Mouse (Mus musculus): ENCODE measurements around the gene Iqsec1.
A peak's percentile ranks its signal among the peaks of the same experiment; 100 is the strongest.

The Iqsec1 gene

DNA sequence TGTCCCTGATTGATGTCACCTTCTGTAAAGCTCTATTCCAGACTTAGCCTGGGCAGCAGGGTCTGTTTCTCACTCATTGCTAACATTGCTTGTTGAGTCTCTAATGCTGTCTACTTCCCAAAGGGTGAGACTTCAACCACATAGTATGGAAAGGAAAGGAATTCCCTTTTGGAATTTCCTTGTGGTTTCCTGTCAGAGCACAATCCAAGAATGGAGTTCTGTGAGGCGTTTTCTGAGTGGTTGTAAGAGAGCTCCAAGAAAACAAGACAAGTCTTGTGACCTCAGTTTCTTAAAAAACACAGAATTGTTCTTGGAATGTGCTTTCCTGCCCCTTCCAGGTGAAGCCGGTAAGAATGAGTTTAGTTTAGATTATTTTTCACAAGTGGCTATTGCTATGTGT lies 37.5 kb downstream of the Iqsec1 start:
- DNase-seq: no peak

DNA sequence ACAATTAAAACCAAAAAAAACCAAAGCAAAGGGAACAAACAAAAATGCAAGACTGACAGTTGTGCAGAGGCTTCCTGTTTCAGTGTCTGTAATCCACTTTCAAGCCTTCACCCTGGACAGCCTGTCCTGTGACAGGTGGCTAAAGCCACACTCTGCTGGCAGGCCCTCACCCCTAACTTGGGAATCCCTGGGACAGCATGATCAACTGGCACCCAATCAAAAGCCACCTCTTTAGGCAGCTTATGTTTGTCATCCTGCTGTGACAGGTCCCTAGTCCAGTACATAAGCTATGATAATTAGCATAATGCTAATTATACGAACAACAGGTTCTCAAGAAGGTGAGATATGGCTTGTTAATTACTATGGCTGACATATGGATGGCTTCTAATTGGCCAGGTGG lies 40.4 kb downstream of the Iqsec1 start:
- DNase-seq: peak in 1 of 2 experiments; percentile 18

DNA sequence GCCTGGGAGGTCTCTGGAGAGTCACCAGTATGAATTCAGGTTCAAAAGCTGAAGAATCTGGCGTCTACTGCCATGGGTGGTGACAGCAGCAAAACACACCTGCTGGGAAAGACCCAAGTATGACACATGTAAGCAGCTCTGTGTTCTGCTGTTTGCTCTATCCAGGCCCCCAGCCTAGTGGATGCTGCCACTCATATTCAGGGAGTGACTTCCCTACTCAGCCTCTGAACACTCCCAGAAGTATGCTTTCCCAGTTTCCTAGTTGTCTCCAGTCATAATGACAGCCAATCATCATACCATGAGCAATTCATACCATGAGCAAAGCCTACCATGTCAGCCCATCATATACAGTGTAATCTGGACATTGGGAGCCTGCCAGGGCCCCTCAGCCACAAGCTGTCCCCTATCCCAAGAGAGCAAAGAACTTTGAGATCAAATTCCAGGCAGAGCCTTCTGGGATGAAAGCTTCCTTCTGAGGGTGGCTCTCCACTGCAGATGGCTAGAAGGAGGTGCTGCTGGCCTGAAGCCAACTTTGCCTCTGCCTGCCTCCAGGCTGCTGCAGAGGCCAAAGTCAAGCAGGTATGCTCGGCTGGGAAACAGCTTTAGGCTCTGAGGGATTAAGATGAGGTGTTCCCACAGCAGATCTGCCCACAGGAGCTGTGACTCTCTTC lies 42.8 kb downstream of the Iqsec1 start:
- peak; percentile 25 to 42 for DNase-seq

DNA sequence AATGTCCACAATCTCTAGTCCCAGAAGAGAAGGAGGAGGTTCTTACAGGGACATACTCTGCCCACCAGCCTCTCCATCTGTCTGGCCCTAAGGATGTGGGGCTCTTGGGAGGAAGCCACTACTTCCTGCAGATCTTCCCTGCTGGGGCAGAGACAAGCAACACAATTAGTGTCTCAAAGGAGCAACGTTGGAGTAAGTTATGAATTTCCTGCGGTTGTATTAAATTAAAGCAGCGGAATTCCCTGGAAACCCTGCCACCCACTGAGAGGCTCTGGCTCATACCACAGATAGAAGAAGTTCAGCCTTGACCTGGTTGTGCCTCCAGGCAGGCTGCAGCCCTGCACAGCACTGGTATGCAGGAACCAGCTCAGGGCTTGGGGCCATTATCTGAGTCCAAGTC lies 47.2 kb downstream of the Iqsec1 start:
- no peak for DNase-seq

DNA sequence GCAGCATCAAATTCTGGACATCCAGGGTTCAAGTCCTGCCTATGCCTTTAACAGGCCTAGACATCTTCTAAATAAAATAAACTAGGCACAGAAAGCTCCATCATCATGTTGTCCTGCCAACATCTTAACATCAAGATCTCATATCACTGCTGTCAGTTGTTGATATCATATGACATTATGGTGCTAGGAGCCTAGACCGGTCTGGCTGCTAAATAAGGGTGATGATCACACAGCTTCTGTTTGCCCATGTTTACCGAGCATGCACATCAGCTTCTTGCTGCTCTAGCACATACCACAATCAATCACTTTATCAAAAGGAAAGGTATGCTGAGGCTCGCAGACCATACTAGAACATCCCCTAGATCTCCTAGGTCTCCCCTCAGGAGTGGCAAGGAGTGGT lies 54.8 kb downstream of the Iqsec1 start:
- no peak for DNase-seq

DNA sequence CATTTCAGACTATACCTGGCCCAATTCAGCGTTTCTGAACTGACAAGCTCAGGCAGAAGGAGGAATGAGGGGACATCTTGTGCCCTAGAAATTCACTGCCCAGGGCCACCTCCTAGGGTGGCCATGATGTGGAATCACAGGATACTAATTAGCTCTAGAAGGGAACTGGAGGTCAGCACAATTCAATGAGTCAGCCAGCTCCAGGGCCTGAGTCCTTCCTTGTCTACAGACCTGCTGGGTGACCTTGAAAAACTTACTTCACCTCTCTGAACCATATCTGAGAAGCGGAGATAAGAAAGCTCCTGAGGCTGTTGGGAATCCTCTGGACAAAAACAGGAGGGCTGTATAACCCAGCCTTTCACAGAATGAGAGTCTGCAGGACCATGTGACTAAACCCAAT lies 59.7 kb downstream of the Iqsec1 start:
- peak; percentile 23 to 29 for DNase-seq

DNA sequence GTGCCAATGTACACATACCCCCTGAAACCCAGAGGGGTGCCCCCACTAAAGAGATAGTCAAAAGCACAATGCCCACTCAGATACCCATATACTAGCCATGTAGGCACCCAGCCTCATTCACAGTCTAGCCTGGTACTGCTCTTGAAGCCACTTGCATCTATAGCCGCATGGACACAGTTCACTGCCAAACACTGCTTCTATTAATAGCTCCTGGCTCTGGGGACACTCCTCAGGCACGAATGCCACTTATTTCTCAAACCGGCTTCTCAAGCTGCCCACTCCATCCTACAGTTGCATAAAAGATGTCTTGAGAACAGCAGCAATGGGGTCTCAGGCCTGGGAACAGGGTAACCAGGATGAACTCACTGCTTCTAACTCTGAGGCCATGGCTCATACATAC lies 63.0 kb downstream of the Iqsec1 start:
- DNase-seq: peak in 1 of 2 experiments; percentile 21

DNA sequence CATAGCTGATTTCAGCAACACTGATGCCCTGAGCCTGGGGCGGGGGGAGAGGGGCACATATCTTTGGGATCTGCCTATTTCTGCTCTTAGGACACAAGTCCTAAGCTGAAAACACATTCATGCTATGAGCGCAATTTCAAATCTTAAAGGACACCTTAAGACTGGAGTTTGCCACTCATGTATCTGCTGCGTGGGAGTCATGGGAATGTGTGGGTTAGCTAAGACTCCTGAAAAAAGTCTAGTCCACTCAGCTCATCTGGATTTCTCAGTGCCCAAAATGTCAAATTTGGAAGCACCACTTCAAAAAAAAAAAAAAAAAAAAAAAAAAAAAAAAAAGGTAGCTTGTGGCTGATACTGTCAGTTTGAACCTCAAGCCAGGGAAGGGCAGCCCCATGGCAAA lies 63.7 kb downstream of the Iqsec1 start:
- no peak for DNase-seq

DNA sequence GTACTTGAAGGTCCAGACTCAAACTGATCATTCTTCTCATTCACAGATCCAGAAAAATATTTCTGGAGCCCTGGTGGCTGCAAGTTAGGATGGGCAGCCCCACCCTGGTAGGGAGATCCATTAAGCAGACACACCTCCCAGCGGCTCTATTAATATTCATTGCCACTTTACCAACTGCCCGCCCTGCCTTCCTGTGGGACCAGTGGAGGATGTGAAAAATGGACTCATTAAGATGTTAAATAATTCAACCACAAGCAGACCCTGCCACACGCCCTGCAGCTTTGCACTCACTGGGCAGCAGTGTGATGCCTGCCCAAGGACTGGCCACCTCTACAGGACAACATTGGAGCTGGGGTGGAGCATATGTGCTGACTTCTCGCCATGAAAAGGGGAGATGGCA lies 64.1 kb downstream of the Iqsec1 start:
- no peak for DNase-seq

DNA sequence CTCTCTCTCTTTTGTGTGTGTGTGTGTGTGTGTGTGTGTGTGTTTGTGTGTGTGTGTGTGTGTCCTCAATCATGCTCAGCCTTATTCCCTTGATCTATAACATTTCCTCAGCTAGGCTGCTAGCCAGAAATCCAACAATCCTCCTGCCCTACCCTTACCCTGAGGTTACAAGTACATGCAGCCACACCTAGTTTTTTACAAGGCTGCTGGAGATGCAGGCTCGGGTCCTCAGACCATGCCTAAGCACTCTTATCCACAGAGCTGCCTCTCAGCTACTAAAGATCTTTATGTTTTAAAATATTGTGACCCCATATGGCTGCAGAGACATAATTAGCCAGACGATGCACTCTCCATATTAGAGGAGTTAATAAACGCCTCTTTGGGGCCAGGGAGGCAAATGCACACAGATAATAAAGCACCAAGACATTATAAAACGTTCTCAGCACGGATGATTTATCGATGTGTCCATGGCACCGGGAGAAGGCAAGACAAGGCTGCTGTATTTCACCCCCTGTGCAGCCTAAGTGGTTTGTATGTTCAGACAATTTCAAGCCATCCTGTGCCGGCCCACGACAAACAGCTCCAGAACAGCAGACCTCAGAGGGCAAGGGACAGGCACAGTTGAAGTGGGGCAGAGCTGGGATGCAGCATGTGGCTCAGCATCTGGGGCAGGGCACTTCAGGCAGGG lies 67.1 kb downstream of the Iqsec1 start:
- no peak for DNase-seq

DNA sequence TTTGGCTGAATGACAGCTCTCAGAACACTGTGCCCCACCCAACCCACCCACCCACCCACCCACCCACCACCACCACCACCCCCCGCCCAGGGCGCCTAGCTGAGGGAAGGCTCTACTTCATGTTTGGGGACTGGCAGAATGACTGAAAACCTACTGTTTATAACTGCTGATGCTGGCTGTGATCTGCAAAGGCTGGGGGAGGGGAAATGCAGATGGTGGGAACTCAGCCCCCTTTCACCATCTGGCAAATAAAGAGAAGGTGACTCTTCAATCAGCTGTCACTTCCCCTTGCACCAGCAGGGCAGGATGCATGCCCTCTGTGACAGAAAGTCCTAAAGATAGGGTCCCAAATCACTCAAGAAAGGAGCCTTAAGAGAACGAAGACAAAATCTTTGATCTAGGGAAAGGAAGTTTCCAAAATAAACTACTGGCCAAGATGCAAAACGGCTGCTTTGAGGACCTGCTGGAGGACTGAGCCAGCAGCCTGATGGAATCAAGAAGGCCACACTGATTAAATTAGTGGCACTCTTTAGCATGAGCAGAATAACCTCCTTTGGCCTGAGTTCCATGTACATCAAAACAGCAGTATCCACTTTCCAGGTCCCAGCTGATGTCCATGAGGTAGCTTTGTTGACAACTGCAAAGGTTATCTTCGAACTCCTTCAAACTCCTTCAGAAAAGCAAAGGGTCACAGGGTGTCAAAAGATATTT lies 67.8 kb downstream of the Iqsec1 start:
- DNase-seq: no peak

DNA sequence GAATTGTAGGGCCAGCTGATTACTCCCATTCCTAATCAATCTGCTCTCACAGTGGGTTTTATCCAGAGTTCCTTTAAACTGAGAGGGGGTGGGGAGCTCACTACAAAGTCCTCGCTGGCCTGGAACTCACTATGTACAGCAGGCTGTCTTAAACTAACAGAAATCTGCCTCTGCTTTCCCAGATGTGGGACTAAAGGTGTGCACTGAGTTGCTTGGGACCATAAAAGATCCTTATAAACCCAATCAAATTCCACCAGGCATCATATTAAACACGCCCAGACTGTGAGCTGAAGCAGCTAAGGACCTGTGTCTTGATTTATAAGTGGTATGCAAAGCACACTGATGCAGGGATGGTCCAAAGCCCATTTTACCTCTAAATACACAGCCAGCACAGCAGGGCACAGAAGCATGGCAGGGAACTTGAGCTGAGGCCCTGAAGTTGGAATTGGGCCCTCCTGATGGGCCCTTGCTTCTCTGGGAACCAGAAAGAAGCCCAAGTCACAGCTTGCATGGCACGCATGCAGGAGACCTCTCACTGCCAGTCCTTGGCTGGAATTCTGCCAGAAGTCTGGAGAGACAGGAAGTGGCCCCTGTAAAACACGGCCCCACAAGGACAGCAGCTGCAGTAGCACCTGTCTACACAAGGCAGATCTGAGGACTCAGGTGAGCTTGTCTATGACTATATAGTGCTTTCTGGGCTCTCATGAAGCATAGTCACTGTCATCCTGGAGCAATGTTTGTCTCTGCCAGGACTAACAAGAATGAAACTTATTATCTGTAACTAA lies 68.7 kb downstream of the Iqsec1 start:
- no peak for DNase-seq

DNA sequence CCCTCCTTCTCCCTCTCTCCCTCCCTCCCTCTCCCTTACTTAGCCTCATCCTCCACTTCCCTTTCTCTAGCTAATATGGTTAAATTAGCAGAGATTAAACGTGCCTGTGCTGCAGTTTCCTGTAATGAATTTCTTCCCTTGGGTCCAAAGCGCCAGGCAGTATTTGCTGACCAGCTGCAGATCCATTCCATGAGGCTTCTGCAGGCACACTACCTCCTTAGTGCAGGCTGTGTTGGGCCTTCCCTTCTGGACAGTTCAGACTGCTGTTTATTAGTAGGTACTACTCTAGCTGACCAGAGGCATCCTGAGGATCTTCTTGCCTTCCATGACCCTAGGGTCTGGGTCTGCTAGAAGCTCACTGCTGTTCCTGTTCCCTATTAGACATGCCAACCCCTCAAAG lies 72.9 kb downstream of the Iqsec1 start:
- no peak for DNase-seq

DNA sequence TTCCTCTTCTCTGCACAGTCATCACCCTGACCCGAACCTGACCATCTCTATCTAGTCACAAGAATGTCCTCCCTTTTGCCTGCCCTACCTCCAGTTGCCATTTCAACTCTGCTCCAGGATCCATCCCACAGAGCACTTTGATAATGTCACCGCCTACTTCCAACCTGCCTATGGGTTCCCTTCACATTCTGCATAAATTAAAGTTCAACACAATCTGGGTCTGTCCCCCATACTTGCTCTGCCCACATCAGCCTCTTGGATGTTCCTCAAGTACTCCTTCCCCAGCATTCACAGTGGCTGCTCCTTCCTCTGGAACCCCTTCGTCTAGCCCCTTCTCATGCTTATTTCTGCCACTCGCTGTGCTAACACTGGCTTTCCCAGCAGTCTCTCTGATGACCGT lies 74.7 kb downstream of the Iqsec1 start:
- no peak for DNase-seq

DNA sequence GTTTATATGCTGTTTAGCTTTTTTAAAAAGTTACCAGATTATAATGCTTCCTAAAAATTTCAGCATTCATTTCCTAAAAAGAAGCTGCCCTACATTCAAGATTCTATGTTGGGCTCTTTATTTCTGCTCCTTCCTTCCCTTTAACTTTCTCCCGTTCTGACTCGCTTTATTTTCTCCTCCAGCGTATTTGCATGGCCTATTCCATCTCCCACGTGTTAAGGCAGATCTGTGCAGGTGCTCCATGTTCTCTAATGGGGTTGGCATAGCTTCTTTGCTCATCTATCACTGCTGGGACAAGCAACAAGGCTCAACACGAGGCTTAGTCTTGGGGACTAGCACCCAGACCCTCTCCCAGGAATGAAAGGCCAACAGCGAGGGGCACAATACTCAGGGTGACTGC lies 75.7 kb downstream of the Iqsec1 start:
- DNase-seq: no peak

DNA sequence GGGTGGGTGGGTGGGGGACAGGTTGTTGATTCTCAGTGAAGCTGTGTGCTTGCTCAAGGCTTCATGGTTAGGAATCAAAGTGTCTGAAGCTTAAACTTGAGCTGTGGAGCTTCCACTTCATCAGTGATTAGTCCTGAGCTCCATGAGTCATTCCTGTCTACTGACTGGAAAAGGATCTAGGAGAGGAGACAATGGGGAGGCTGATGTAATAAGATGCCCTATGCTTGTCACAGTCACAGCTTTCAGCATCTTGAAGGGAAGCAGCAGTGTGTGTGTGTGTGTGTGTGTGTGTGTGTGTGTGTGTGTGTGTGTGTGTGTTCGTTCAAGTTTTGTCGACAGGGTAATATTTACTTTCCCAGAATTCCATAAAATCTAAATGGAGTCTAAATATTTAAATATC lies 84.3 kb downstream of the Iqsec1 start:
- DNase-seq: no peak

DNA sequence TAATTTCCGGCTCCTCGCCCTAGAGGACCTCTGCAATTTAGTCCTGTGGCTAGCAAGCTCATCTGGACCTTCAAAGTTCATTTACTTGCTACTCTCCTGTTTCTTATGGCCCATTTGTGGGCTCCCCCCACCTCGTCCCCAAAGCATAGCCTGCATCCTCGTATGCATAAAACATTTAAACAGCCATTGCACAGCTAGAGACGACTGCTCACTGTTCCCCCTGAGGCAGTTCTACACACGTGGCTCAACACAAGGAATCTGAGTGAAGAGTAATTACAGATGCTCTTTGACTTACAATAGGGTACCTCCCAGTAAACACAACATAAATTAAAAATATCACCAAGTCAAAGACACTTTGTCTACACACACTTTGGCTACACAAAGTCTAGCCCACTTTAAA lies 88.2 kb downstream of the Iqsec1 start:
- DNase-seq: no peak

DNA sequence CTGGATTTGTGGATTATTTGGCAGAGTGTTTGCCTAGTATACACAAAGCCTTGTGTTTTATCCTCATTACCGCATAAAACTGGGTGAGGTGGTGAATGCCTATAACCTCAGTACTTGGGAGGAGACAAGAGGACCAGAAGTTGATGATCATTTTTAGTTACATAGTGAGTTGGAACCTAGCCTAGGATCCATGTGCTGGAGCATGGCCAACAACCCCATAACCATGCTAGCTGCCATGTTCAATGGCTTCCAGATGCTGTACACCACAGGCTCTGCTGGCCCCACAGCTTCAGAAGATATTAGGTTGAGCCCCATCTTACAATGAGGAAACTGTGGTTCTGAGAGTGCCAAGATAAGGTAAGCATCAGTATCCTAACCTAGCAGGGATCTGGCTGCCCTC lies 89.2 kb downstream of the Iqsec1 start:
- no peak for DNase-seq

DNA sequence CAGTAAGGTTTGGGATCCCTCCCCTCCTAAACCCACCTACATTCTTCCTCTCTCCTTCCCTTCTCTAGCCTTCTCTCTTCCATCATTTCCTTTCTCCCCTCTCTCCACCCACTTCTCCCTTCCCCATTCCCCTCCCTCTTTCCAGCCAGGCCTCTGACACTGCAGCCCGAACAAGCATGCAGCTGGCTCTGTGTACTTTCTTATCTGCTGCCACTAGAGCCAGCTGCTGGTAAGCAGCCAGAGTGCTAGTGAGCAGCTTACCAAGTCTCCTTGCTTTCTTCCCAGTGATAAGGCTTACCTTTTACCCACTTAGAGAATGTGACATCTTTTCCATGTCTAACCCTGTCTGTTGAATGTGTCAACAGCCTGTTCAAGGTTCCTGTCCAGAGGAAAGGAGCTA lies 90.4 kb downstream of the Iqsec1 start:
- DNase-seq: no peak

DNA sequence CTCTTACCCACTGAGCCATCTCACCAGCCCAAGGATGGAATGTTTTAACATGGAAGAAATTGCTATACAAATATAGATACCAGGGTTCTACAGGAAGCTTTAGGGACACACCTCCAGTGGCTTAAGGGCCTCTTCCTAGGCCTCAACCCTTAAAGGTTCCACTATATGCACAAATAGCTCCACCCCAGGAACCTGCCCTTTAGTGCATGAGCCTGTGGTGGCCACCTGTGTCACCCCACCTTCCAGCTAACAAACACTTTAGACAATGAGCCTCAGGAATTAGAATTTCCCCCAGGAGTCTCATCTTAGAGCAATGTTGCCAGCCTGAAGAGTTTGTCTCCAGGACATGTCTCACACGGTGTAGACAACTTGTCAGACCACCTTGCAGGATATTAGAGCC lies 96.1 kb downstream of the Iqsec1 start:
- no peak for DNase-seq

DNA sequence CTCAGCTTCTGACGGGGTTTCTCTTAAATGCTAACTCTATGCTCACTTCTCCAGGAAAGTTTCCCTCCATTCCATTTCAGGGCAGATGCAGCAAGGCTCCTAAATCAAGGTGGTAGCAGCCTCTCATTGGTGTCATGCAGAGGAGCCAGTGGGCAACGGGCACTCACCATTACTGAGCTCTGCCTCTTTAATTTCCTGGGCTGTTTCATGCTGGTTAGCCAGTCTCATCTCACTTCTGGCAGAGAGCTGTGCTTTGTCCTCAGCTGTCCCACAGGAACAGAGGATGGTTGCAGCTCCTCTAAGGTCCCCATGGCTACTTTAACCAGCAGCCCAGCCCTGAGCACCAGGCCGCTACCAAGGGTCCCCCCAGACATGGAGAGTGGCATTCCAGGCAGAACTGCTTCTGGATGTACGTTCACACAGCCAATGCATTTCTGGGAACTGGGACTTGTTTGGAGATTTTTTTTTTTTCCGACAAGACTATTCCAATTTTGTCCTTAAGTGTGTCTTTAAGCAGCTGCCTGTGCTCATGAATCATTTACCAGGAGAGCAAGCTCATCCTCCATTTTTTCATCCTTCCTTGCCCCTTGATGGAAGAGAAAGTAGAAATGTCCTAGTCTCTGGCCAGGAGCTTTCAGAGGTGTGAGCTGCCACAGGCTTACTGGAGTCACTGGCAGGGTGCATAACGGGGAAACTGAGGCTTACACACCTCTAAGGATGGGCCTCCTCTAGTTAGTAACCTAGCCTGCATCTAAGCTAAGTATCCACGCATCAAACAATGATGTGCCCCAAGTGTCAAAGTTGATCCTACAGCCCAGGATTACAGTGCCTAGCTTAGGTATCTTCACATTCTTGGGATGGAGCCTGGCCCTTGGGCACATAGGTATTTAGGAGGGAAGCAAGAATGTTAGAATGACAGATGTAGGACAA lies 98.9 kb downstream of the Iqsec1 start:
- no peak for DNase-seq

DNA sequence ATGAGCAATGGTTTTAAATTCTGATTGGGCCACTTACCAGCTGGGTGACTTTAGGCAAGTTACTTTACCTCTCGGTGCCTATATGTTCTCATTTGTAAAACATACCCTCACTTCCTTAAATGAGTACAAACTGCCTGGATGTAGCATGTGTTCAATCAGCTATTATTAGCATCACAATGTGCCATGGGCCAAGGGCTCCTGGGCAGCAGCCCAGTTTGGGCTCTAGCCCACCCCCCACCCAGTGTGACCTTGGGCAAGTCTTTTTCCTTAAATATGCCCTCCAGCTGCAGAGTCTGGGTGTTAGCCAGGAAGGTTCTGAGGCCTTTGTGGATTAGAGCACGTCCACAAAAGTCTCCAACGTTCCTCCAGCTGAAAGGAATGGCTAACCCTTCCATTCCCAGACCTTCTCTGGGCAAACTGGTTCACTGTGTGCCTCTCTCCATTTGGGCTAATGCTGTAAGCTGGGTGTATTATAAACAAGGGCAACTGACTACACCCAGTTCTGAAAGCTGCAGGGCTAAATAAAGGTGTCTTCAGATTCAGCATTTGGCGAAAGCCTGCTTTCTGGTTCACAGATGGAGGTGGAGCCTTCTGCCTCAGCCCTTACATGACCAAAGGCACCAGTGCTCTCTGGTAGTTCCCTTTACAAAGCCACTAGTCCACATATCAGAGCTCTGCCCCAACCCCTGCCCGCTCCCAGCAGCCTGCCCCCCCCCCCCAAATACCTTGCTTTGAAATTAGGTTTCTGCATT lies 101.3 kb downstream of the Iqsec1 start:
- DNase-seq: no peak
